Mouse (Mus musculus): ENCODE measurements around the gene Clps.

The Clps gene

GRCm38 (mm10) chr17:28553040-28553793, 7.3 kb downstream of the Clps start:
- DNase-seq (ENCODE audit: low spot score): peak; percentile 71

GRCm38 (mm10) chr17:28549111-28549510, 11.5 kb downstream of the Clps start, which contains the start of gene Clpsl2:
Gene Clpsl2, plus strand, starts transcription at chr17:28549411.
- DNase-seq (ENCODE audit: low spot score): no peak

DNA sequence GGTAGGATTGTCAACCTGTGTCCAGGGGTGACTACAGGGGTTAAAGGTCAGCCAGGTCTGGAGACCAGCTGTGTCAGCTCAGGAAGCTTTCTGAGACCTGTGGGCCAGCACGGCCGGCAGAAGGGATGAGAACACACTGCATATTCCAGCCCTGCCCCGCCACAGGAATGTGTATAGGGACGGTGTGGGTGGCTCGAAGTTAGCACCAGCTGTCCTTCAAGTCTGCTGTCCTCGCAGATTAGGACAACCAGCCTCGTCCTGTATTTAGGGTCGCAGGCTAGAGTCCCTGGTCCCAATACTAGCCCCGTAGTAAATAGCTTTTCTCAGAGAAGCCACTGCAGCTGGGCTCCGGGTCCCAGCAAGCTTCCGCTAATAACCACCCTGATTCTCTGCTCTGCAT, 12.0 kb downstream of the Clps start:
- no peak for DNase-seq (ENCODE audit: low spot score)

GRCm38 (mm10) chr17:28546925-28547324, 13.6 kb downstream of the Clps start:
- DNase-seq (ENCODE audit: low spot score): no peak

DNA sequence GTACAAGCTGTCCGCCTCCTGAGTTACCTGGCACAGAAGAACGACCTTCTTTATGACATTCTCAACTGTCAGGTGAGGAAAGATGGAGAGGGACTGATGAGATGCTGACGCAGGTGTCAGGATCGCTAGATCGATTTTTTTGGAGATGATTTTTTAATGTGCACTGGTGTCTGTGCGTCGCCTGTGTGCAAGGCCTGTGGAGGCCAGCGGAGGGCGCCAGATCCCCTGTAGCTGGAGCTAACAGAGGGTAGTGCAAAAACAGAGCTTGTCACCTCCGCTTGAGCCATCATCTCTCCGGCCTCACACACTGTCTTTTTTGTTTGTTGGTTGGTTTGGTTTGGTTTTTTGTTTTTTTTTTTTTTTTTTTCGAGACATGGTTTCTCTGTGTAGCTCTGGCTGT, 22.7 kb downstream of the Clps start:
- no peak for DNase-seq (ENCODE audit: low spot score)

DNA sequence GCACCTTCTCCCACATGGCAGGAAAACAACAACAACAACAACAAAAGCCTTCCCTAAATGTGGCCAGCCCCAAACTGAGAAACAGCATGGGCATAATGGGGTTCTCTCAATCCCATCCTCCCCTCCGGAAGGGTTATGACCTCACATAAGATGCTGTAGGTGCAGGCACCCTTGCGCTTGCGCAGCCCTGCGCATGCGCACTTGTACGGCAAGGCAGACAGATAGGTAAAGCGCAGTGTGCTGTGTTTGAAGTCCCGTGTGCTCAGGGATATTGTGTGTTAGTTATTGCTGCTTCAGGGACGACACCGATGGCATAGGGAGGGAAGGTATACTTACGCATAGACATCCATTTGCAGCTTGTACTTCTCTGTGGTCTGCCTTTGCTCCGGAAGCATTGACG, 27.2 kb downstream of the Clps start:
- DNase-seq (ENCODE audit: low spot score): no peak

DNA sequence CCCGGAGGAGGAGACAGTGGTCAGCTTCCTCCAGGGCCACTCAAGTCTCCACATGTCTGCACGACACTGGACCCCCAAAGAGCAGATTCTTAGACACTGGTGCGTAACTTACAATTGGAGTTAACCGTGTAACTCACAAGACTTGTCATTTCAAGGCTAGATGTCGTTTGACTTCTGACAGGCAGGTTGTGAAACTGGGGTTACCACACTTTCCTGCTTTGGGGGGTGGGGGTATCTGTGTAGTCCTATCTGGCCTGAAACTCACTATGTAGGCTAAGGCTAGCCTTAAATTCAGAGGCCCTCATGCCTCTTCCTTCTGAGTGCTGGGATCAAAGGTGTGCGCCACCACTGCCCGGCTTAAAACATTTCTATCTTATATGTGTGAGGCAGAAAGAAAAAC, 28.0 kb downstream of the Clps start:
- DNase-seq (ENCODE audit: low spot score): no peak

- DNase-seq (ENCODE audit: low spot score): no peak
Measured at GRCm38 (mm10) chr17:28531946-28532345, 28.6 kb downstream of the Clps start.

DNA sequence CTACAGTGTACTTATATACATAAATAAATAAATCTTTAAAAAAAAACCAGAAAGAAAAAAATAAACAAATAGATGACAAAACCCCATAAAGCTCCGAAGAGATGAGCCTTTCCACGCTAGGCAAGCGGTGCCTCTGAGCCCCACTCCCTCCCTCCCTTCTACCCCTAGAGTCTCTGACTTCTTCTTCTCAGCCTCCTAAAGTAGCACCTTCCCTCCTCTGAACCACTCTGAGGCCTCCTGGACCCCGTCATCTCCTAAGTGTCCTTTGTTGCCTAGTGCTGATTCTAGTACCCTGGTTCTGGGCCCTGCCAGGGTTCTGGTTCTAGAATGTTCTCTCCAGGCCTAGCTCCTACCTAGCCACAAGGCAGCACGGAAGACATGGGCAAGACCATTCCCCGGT, 30.1 kb downstream of the Clps start, which contains the start of gene Armc12:
Gene Armc12, plus strand, starts transcription at position 301 of the 400 bp plus-strand sequence.
- no peak for DNase-seq (ENCODE audit: low spot score)

- no peak for DNase-seq (ENCODE audit: low spot score)
Measured at GRCm38 (mm10) chr17:28529116-28529515, 31.4 kb downstream of the Clps start.

DNA sequence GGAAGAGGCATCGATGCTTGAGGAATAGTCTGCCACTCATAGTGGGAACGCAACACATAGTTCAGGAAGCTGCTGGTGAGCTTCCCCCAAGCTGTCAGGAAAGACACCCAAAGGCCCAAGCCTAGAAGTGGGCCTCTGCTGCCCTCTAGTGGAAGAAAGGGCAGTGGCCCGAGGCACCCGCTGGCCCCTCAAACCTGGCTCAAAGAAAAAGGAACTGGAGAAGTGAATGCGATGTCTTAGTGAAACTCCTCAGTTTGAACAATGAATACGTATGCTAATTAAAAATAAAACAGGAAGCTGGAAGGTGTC, 32.6 kb downstream of the Clps start:
- peak; percentile 85 for DNase-seq (ENCODE audit: low spot score)

DNA sequence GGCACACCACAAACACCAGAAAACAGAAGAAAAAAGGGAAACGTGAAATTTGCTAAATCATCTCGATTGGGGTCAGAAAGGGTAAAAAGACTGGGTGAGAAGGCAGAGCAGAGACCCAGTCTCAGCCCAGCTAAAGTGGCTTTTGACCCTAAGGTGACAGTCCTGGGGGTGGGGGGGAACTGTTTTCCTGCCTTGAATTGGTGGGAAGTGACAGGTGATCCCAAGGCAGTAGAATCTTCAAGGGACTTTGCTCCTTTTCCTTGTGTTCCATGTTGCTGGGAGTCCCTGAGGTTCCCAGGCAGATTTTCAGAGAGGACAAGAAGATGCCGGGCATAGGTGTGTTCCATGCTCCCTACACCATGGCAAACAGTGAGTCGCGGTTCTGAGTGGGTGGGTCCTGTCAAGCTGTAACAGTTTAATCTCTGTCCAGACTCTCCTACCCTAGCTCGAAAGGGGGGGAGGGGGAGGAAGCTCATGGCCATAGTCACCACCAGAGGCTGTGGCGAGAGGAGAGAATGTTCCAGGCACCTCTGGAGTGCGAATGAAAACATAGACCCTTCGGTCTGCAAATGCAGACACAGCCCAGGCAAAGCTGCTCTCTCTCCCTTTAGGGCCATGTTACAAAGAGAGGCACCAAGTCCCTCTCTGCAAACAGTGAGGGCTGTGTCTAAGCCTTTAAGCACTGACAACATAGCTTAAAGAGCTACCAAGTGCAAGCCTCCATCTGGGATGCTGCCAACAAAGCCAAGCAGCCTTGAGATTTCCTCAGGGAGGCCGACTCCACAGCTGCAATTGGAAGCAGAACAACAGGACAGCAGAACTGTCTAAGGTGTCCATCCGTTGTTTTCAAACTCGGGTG, 33.2 kb downstream of the Clps start:
- DNase-seq (ENCODE audit: low spot score): peak; percentile 39

- no peak for DNase-seq (ENCODE audit: low spot score)
Measured at GRCm38 (mm10) chr17:28524831-28525430, 35.6 kb downstream of the Clps start.

DNA sequence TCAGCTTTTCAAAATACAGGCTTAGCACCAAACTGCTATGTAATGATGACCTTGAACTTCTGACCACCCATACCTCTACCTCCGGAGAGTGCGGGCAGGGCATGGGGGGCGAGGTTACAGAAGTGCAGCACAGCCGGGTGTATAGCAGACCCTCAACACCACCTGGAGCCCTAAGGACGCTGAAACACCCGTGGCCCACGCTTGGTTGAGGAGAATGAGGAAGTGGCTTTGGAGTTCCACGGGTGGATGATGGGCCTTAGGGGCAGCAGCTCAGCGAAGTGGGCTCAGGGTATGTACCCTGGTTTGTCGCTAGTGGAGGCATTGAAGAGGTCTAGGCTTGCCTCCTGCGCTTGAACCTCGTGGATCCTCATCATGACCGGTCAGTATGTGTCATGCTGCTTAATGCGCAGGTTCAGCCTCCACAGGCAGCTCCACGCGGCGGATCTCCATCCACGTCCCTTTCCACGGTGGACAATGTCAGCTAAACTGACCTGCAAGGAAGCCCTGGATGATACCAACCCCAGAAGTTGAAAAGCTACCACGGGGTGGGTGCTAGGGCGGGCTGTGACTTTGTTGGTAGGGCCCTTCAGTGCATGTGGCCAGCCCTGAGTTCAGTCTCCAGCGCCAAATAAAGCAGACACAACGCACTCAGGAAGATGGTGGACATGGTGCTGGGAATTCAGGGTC, 36.4 kb downstream of the Clps start:
- no peak for DNase-seq (ENCODE audit: low spot score)

GRCm38 (mm10) chr17:28523355-28524008, 37.1 kb downstream of the Clps start:
- no peak for DNase-seq (ENCODE audit: low spot score)

DNA sequence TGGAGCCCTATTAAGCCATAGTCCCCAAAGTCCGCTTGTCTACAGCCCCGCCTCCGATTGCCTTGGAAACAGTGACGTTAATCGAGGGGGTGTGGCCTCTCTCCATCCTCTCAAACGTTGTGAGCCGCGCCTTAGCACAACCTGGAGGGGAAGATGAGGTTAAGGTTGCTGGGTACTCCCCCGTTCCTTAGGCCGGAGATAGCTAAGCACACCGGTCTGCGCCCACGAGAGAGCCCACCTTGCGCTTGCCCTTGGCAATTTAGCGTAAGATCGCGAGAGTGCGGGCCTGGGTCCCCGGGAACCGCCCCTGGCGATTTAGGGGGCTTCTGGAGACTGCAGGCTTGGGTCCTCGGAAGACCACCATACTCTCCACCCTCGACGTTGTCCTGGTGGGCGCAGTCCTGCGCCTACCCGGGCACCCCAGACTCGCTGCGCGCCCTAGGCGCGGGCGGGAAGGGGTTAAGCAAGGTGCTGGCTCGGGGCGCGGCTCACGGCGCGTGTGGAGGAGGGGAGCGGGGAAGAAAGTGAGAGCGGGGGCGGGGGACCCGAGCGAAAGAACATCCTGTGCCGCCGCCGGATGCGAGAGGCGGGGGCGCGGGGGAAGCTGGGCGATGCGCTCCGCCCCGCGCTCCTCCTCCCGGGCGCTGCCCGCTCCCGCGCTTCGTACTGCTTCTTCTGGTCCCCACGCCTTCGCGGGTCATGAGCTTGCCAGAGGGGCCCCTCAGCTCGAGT, 37.8 kb downstream of the Clps start:
- DNase-seq (ENCODE audit: low spot score): peak; percentile 88

- DNase-seq (ENCODE audit: low spot score): no peak
Measured at GRCm38 (mm10) chr17:28521920-28522319, 38.6 kb downstream of the Clps start.

DNA sequence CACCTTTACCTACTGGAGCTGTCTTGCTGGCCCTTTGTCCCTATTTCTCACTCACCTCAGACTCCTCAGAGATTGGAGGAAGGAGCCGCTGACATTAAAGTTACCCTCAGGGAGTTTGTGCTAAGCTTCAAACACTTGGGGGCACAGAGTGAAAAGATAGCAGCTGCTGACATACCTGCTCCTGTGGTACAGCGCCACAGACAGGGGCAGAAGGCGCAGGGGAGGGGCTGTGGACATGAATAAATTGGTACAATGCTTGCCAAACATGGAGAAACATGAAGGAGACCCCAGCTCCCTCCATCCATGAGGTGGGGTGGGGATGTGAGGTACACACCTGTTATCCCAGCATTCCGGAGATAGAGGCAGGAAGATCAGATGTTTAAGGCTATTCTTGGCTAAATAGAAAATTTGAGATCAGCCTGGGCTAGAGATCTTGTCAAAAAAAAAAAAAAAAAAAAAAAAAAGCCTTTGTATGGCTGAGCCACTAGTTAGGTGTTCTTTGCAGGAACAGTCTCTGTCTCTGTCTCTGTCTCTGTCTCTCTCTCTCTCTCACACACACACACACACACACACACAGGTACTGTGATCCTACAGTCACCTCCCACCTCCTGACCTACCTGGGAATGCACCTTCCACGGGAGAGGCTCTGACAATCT, 39.4 kb downstream of the Clps start:
- DNase-seq (ENCODE audit: low spot score): no peak

- no peak for DNase-seq (ENCODE audit: low spot score)
Measured at GRCm38 (mm10) chr17:28520561-28520960, 40.0 kb downstream of the Clps start.

DNA sequence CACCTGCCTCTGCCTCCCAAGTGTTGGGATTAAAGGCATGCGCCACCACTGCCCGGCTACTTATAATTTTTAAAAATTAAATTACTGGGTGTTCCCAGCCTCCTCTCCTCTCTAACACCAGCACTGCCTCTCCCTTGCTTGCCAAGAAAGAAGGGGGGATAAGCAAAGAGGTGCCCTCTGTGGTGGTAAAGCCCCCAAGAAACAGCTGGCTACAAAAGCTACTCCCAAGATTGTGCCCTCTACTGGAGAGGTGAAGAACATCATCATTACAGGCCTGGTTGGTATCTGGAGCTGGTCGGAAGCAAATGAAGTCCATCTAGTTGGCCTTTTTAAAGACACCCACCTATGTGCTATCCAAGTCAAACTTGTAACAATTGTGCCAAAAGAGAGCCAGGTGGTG, 40.7 kb downstream of the Clps start:
- DNase-seq (ENCODE audit: low spot score): no peak

All from ovary, postnatal 36 days (tissue).